Mouse (Mus musculus): Measurements from ENCODE around the gene Gfra1.

Gene Gfra1

DNA sequence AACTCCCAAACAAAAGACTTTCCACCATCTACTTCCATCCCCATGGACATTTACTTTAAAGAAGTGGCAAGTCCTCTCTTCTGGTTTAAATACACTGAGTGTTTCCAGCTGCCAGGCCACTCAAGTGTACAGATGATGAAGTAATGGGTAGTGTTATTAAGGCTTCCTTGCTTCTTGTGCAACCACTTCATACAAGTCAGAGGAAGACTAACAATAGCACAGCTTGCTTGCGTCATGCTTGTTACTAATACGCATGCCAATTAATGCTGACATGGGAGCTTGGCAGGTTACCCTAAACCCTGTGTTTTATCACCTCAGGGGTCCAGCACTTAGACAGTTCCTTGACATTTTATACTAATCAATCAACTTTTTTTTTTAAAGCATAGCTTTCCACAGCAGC lies 196.5 kb downstream of the Gfra1 start:
- no peak for DNase-seq (ENCODE audit: low read depth, low spot score)

- DNase-seq (ENCODE audit: low read depth, low spot score): no peak
Observed at GRCm38 (mm10) chr19:58256485-58256884, 199.2 kb downstream of the Gfra1 start.

DNA sequence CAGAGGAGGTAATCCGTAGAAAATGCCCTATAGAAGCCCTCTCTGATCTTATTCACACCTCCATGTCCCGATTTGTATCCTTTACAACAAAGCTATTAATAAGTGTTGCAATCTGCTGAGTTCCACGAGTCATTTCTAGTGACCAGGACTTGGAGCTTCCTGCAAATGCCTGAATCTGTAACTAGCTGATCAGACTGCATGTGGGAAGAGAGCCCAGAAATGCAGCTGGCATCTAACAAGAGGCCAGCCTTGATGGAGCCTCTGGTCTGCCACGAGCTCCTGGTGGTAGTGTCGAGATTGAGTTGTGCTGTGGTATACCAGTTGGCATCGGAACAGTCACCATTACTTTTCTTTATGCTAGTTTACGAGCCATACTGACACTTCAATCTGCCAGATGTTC lies 200.3 kb downstream of the Gfra1 start:
- DNase-seq (ENCODE audit: low read depth, low spot score): no peak

DNA sequence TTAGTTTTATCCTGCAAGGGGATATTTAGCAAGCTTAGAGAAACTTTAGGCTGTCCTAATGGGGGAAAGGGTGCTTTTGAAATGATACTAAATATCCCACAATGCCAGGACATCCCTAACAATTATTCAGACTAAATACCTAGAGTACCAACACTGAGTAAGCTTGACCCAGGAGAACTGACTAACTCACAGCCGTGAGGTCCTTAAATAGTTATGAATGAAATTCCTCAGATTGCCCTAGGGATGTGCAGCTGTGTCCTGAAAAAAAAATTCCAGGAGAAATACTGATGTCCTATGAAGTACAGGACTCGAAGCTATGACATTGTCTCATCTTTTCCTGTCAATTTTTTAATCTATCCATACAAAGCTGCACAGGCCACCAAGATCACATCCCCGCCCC lies 201.5 kb downstream of the Gfra1 start:
- DNase-seq (ENCODE audit: low read depth, low spot score): no peak

GRCm38 (mm10) chr19:58251698-58252097 lies 204.0 kb downstream of the Gfra1 start:
- DNase-seq (ENCODE audit: low read depth, low spot score): no peak

DNA sequence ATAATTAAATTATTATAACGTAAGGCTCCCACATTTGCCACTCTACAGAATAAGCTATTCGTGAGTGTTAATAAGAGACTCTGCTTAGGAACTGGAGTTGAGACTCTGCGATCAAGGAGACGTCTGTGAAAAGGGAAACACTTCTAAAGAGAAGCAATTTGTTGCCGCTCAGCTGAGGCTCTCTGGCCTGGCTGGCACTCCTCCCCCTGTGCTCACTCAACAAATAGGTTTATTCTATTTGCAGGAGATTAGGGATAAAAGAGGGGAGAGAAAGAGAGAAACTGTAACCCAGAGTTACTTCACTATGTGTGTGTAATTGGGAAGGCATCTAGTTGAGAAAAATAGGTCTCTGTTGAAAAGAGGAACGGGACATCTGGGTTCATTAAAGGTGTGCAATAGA lies 204.6 kb downstream of the Gfra1 start:
- no peak for DNase-seq (ENCODE audit: low read depth, low spot score)

DNA sequence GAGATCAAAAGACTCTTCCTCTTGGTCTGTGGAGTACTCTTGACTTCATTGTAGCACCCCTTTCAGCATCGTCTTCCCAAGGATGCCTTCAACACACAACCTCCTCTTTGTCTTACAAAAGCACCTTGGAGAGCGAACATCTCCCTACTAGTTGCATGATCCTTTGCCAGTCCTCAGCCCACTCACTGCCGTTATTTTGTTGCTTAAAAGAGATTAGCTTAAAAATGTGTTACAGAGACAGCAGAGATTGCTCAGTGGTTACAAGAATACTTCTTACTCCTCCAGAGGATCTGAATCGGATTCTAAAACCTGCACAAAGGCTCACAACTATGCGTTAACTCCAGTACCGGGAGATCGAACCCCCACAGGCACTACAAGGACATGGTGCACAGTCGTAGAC lies 205.5 kb downstream of the Gfra1 start:
- DNase-seq (ENCODE audit: low read depth, low spot score): no peak

- no peak for DNase-seq (ENCODE audit: low read depth, low spot score)
Observed at GRCm38 (mm10) chr19:58244148-58244547, 211.6 kb downstream of the Gfra1 start.

GRCm38 (mm10) chr19:58243604-58244003 lies 212.1 kb downstream of the Gfra1 start:
- no peak for DNase-seq (ENCODE audit: low read depth, low spot score)

DNA sequence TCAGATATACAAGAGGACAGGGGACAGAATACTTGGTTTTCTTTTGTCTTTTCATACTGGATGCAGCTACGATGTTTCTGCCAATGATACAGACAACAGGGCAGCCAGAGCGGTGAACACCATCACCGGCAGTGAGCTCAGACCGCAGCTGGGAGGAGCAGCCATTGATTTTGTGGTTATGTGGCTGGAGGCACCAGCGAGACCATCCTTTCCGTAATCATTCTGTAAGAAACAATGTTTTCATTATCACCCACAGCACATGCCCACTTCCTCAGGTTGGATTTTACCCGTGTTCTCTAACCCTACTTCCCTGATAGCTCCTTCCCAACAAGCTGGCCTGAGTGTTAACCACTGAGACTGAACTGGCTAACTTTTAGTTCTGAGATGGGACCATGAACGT lies 217.4 kb downstream of the Gfra1 start:
- no peak for DNase-seq (ENCODE audit: low read depth, low spot score)

- no peak for DNase-seq (ENCODE audit: low read depth, low spot score)
Observed at GRCm38 (mm10) chr19:58227725-58228124, 228.0 kb downstream of the Gfra1 start.

- no peak for DNase-seq (ENCODE audit: low read depth, low spot score)
Observed at GRCm38 (mm10) chr19:58226882-58227281, 228.8 kb downstream of the Gfra1 start.

GRCm38 (mm10) chr19:58220061-58220831 lies 235.5 kb downstream of the Gfra1 start:
- no peak for DNase-seq (ENCODE audit: low read depth, low spot score)

DNA sequence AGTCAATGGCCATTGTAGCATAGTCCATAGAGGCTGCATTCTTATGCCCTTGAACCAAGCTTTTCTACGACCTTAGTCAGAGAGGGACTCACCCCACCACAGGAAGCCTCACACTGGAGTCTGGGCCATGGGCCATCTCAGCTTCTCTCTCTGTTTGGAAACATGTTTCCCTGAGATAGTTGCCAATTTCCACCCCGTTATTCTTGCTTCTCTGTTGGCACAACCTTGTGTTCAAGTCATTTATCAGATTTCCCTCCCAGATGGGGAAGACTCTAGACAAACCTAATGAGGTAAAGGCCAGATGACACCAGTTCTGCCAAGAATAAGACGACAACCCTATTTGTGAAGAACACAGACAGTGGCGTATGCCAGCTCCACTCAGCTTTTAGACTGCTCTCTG lies 238.1 kb downstream of the Gfra1 start:
- DNase-seq (ENCODE audit: low read depth, low spot score): no peak

DNA sequence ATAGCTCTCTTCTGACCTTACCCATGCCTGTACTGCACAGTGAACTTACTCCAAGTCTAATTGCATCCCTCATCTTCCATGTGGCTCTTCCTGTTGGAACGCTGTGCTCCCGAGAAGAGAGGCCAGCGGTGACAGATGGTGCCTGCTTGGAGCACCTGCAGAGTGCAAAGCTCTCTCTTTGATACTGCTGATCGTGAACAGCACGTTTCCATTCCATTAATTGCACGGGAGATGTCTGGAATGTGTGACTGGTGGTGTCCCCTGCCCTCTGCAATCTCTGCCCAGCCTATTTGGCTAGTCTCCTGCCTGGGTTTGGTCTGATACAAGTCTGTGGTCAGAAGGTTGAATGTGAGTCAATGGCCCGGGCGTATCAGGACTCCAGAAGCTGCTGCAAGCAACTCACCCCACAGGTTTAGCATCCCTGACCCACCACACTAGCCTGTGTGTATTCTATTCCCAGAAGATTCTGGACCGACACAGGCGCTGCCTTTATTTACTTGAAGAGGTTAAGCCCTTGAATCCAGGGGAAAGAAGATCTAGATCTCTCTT lies 249.1 kb downstream of the Gfra1 start:
- DNase-seq (ENCODE audit: low read depth, low spot score): no peak

- DNase-seq (ENCODE audit: low read depth, low spot score): no peak
Observed at GRCm38 (mm10) chr19:58205470-58205869, 250.2 kb downstream of the Gfra1 start.

DNA sequence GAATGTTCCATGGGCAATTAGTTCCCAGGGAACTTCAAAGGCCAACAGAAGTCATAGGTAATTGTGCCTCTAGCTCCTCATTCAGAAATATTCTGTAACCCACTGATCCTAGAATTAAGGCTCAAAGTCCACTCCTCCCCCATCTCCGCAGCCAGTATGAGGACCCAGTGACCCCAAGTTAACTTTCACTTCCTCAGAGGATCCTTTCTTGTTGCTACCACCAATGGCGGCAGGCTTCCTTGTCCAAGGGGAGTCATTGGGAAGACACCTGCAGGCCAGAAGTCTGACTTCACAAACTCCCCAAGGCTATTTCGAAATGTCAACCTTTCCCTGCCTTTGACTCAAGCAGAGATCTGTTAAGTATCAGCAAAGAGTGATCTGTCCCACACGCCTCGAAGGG lies 253.1 kb downstream of the Gfra1 start:
- DNase-seq (ENCODE audit: low read depth, low spot score): no peak

- no peak for DNase-seq (ENCODE audit: low read depth, low spot score)
Observed at GRCm38 (mm10) chr19:58199679-58200078, 256.0 kb downstream of the Gfra1 start.

DNA sequence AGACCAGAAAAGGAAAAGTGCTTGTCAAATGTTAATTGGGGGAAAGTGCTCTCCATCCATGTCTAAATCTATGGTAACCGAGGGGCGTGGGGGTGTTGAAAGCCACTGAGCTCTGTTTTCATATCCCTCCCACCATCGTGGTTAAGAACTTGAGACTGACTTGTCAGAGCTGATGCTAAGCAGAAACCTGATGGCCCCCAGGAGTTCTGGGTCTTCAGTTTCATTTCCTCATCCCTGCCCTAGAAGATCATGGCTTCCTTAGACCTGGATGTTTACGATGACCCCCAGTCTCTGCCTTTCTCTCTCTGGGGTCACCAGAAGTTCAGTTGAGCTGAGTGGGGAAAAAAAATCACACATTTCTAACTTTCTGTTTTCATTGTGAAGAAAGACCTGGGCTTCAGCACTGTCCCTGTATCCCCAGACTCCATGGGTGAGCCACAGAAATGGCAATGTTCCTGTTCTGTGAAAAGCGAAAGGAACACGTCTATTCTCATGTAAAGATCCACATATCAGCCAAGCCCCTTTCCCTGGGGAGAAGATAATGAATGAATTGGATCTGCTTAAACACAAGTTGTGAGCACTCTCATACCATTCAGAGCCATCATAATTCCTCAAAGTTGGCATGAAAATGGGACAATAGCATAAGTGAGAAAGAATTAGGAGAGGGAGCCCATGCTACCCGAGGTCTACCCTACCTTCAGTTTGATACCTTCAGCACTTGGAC lies 261.8 kb downstream of the Gfra1 start:
- DNase-seq (ENCODE audit: low read depth, low spot score): no peak

GRCm38 (mm10) chr19:58190947-58191346 lies 264.8 kb downstream of the Gfra1 start:
- DNase-seq (ENCODE audit: low read depth, low spot score): no peak

DNA sequence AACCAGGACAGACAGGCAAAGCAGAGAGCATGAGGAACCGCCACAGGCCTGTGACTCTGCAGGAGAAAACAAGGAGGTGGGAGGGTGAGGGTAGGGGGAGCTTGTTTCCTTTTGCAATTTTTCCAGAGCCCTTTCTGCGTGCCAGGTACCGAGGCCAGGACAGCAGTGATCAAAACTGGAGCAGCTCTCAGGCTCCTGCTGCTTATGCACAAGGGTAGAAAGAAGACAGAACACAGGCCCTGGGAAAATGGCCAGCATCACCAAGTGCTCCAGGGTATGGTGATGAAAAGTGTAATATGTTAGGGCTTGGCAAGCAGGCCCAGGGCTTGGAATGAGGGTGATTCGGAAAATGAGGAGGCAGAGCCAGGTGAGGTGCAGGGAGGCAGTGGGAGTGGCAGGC lies 269.2 kb downstream of the Gfra1 start:
- no peak for DNase-seq (ENCODE audit: low read depth, low spot score)
